Mouse (Mus musculus) mammary gland, adult 2 months (tissue): ENCODE measurements around the gene Syngr2. TPM values are rescaled to one million over a fixed set of nuclear protein-coding genes. Genes with fewer than 3 reads are reported as not detected.

Experiments
- polyA plus RNA-seq: library from polyadenylated mRNA; depleted of rRNA; stranded (reverse); fragments of >200 nt; gene quantifications from 2 replicates; pipeline ENCODE4 v1.2.3, GENCODE M21; 2012; ENCODE audit warnings: low replicate concordance; rRNA removed

The Syngr2 gene
- 250 and 297 TPM in 2 replicates for polyA plus RNA-seq

GRCm38 (mm10) chr11:117809407-117810311 is at the start of gene Syngr2, which contains the start of gene Gm20708:
TSS of gene Syngr2 (plus strand) at chr11:117809668.
TSS of gene Gm20708 (plus strand) at chr11:117809668.

GRCm38 (mm10) chr11:117781993-117782704 is 27.3 kb upstream of the Syngr2 start, which contains the start of the genes Tmc8 and Tmc6:
TSS of gene Tmc8 (plus strand) at chr11:117782076.
TSS of gene Tmc6 (minus strand) at chr11:117782198.

GRCm38 (mm10) chr11:117797511-117798159 is 11.8 kb upstream of the Syngr2 start, which contains the start of gene 6030468B19Rik:
TSS of gene 6030468B19Rik (plus strand) at chr11:117797660.

GRCm38 (mm10) chr11:117825333-117826101 is 16.0 kb downstream of the Syngr2 start, which contains the start of the genes Afmid and Tk1:
TSS of gene Afmid (plus strand) at chr11:117825924.
TSS of gene Tk1 (minus strand) at chr11:117826092.

GRCm38 (mm10) chr11:117848985-117849671 is 39.7 kb downstream of the Syngr2 start, which contains the start of gene Birc5:
TSS of gene Birc5 (plus strand) at chr11:117849251.

GRCm38 (mm10) chr11:117860601-117861000 is 51.1 kb downstream of the Syngr2 start, which contains the start of gene Tmem235:
TSS of gene Tmem235 (plus strand) at chr11:117860752.

Other genes starting within 250 kb of the Syngr2 start
- 27.9 and 32.2 TPM in 2 replicates for gene Tnrc6c, start 155.4 kb upstream of the Syngr2 start, polyA plus RNA-seq
- 37.4 and 85.1 TPM in 2 replicates for gene Tmc8, start 27.6 kb upstream of the Syngr2 start, polyA plus RNA-seq
- gene Tmc6, start 27.5 kb upstream of the Syngr2 start, polyA plus RNA-seq: 57.7 and 79.2 TPM in 2 replicates
- gene 6030468B19Rik, start 12.0 kb upstream of the Syngr2 start, polyA plus RNA-seq: 0.76 and 3.2 TPM in 2 replicates
- gene Gm20708, start within 50 bp of the Syngr2 start, polyA plus RNA-seq: 0.08 and 0.09 TPM in 2 replicates
- gene Afmid, start 16.3 kb downstream of the Syngr2 start, polyA plus RNA-seq: 11.2 and 12.3 TPM in 2 replicates
- gene Tk1, start 16.4 kb downstream of the Syngr2 start, polyA plus RNA-seq: 11.9 and 18.8 TPM in 2 replicates
- 1.5 and 2.9 TPM in 2 replicates for gene Birc5, start 39.6 kb downstream of the Syngr2 start, polyA plus RNA-seq
- not detected in 2 replicates for gene Tmem235, start 51.1 kb downstream of the Syngr2 start, polyA plus RNA-seq
- gene Tha1, start 63.8 kb downstream of the Syngr2 start, polyA plus RNA-seq: 16.7 and 26.3 TPM in 2 replicates
- gene Socs3, start 160.4 kb downstream of the Syngr2 start, polyA plus RNA-seq: 21.3 and 54.9 TPM in 2 replicates
- gene Pgs1, start 176.6 kb downstream of the Syngr2 start, polyA plus RNA-seq: 40.8 and 52.1 TPM in 2 replicates